8 mouse cellular contexts compared by ENCODE assay signal in genomic region chr2:120539778-120540208, GRCm38 (mm10). TPM values are rescaled to one million over a fixed set of nuclear protein-coding genes. Genes with fewer than 3 reads are reported as not detected.
DNase-seq lines count a peak whose midpoint lies in the region.

No protein-coding gene starts in this region.

- peak; percentile 39 to 55 for DNase-seq in B cell, adult 2 months
- peak; percentile 77 for DNase-seq in adrenal gland, postnatal 14 days
- DNase-seq in frontal cortex, postnatal 10 days (ENCODE audit: low spot score in 2 of 2): peak; percentile 55 to 79
- DNase-seq in heart, postnatal 4 days: peak; percentile 88
- peak; percentile 77 to 85 for DNase-seq in layer of hippocampus, adult 8-10 months (ENCODE audit: low spot score in 2 of 2)
- peak; percentile 95 for DNase-seq in lung, postnatal 10 days
- peak; percentile 69 to 73 for DNase-seq in right cerebral cortex, adult 2 months (ENCODE audit: low spot score in 2 of 2)
- no peak for DNase-seq in thymus, postnatal 4 days

RNA-seq across cellular contexts. Expression of gene Zfp106, which starts 23.9 kb away (rescaled TPM):
- total RNA-seq in adrenal gland, postnatal 14 days (2021): 93.3 and 107 TPM in 2 replicates
- 100 to 1,000 TPM; 154 to 160 TPM for total RNA-seq in heart, postnatal 4 days (2021)
- 100 to 1,000 TPM; 144 to 174 (median 166) TPM for total RNA-seq in layer of hippocampus, adult 8-10 months (2022)

RNA-seq across cellular contexts. Expression of gene Snap23, which starts 27.7 kb away (rescaled TPM):
- total RNA-seq in adrenal gland, postnatal 14 days (2021): 55.9 and 56.0 TPM in 2 replicates
- total RNA-seq in heart, postnatal 4 days (2021): 10 to 100 TPM; 41.5 to 47.7 TPM
- total RNA-seq in layer of hippocampus, adult 8-10 months (2022): 10 to 100 TPM; 22.2 to 31.8 (median 26.0) TPM
